Mouse (Mus musculus) lung, adult 18-20 months (tissue): Measurements from ENCODE around the gene Ssr3.
"Not testable (repeated sequence)": the region's sequence is repeated elsewhere in the genome, so short reads cannot be mapped to it uniquely, and the experiment has no call there.

ENCODE experiments used
- DNase-seq, 2 experiments: peaks; one replicate each; pipeline ENCODE4 v3.0.0; 2022; ENCODE audit warnings: mixed read lengths in 2 of 2

Gene Ssr3

DNA sequence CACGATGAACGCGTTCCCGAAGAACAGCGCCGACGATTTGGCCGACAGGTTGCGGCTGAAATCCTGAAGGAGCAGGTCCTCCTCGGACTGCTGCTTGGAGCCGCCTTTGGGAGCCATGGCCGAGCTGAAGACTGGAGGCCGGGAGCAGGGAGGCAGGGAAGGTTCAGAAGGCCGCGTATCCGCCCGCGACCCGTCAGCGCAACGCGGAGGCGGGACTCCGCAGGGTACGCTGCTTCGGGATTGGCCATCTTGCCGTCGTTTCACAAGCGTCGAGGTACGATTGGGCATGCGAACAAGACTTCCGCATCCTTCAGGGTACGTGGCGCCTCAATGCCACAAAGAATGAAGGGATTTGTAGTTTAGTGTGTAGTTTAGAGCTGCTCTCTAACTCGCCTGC, at the start of gene Ssr3:
Gene Ssr3 (minus strand): TSS at position 203 of the 397 bp plus-strand sequence.
- DNase-seq, result peak; percentile 98

- peak; percentile 27 to 29 for DNase-seq
Measured at GRCm38 (mm10) chr3:65441586-65442111, 49.2 kb upstream of the Ssr3 start.

GRCm38 (mm10) chr3:65438511-65439228, 46.2 kb upstream of the Ssr3 start:
- no peak for DNase-seq

DNA sequence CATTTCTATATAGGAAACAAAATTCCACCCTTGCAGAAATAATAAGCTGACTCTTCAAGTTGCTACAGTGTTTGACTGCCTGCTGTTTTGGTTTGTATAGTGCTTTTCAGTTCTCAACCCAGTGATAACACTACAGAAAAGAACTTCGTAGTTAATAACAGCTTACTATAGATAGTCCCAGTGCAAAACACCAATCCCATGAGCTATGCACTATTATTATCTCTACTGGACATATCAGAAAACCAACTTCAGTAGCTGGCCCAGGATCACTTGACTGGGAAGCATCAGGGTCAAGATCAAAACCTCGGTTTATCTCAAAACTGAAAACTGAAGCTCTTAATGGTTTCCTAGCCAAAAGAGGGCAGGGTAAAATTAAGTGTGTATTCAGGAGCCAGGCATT, 43.4 kb upstream of the Ssr3 start:
- no peak for DNase-seq

DNA sequence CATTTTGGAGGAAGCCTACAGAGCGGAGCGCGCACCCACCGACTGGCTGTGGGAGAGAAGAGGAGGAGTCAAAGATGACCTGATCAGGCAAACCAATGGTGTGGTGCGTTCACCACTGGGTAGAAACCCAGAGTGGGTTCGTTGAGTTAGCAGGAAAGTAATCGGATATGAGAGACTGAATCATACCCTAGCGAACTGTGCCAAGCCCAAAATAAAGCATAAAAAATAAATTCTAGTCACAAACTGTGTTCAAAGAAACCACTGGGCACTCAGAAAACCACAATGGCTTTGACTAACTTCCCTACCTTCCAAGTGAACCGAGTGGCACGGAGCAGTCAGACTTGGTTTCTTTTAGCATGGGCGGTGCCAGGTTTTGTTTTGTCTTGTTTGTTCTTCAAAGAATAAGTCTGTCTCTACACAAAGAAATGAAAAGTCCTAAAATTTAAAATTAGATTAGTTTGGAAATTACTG, 42.7 kb upstream of the Ssr3 start:
- no peak for DNase-seq

GRCm38 (mm10) chr3:65432236-65432635, 39.8 kb upstream of the Ssr3 start:
- no peak for DNase-seq

DNA sequence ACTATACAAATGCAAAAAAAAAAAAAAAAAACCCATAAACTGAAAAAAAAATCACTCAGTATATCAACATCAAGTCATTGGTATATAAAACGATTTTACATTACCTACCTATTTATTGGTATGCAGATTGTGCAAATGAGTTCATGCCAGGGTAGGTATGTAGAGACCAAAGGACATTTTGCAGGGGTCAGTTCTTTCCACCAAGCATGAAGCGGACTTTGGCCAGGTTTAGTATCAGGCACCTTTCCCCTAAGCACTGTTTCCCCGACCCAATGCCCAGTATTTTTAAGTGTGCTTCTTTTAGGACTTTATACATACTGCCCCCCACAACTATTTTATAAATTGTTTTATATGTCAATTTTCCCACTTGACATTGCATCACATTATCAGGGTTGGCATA, 27.3 kb upstream of the Ssr3 start:
- no peak for DNase-seq

DNA sequence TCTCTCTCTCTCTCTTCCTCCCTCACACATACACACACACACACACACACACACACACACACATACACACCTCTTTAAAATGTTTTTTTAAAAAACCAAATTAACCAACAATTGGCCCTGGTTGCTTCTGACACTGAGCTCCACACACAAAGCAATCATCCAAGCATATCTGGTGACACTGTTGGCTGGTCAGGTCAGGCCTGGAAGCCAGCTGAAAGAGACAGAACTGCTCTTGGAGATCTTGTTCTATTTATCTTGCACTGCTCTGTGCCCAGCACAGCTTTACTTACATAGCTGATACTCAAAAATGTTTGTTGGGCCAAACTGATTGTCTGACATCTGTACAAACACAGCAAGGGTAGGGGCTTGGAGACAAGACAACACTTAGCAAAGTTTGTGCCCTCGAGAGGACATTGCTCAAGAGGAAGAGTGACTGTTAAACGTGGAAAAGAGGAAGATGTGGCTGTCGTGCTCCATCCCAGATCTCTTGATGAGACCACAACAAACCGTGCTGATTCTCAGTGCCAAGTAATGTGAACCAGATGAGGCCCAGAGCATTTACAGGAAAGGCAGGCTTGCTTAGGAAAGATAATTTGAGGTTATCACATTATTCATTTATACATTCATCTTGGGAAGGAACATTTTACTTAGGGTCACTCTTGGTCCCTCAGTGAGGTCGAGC, 25.6 kb upstream of the Ssr3 start:
- no peak for DNase-seq

DNA sequence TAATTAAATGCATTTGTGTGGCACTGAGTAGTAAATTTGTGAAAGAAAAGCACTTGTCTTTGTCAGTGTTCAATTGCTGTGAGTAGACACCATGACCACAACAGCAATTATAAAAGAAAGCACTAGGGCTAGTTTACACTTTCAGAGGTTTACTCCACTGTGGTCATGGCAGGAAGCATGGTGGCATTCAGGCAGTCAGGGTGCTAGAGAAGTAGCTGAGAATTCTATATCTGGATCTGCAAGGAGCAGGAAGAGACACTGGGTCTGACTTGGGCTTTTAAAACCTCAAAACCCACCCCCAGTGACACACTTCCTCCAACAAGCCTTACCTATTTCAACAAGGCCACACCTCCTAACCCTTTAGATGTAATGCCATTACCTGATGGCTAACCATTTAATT, 24.1 kb upstream of the Ssr3 start:
- no peak for DNase-seq

GRCm38 (mm10) chr3:65407891-65408290, 15.5 kb upstream of the Ssr3 start:
- DNase-seq, result no peak

DNA sequence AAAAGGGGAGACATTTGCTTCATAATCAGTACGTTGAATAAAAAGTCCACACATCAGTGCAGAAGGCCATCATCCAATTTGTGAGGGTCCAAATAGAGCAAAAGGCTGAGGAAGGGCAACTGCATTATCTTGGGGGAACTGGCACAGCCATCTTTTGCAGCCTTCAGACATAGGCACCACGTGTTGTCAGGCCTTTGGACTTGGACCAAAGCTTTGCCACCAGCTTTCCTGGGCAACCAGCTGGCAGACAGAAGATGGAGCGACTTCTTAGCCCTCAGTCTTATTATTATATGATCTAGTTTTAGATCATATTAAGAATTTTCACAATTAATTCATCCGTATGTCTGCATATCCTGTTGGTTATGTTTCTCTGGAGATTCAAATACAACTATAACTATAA, 13.4 kb upstream of the Ssr3 start:
- no peak for DNase-seq

- no peak for DNase-seq
Measured at GRCm38 (mm10) chr3:65397566-65397965, 5.1 kb upstream of the Ssr3 start.

- DNase-seq, result no peak
Measured at GRCm38 (mm10) chr3:65396835-65397504, 4.5 kb upstream of the Ssr3 start.

DNA sequence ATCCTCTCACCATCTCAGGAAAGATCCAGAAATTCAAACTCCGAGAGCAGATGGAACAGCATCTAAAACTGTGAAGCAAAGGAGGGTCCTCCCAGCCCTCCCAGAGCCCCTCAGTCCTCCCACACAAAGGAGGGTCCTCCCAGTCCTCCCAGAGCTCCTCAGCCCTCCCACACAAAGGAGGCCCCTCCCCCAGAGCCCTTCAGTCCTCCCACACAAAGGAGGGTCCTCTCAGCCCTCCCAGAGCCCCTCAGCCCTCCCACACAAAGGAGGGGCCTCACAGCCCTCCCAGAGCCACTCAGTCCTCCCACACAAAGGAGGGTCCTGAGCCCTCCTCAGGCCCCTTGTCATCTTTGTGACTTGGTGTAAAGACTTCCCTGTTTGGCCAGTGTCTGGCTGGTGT, 2.7 kb upstream of the Ssr3 start:
- DNase-seq, result not testable (repeated sequence)

GRCm38 (mm10) chr3:65391784-65392420, 521 bp downstream of the Ssr3 start:
- no peak for DNase-seq

- DNase-seq, result no peak
Measured at GRCm38 (mm10) chr3:65391222-65391783, 1.1 kb downstream of the Ssr3 start.

DNA sequence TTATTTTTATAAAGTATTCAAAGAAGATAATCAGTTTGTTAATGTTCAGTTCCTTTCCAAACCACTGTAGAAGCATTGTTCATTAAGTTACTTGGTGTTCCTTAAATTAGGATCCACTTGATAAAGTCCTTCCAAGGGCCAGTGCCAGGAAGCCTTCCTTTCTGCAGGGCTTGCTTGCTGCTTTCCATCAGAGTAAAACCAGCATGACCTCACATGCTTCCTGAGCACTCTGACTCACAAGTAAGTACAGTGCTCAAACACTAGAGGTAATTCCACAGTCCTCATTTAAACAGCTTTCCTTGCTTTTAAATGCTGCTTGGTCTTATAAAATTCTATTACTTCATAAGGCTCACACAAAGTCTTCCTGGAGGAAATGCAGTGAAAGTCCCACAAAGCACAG, 6.7 kb downstream of the Ssr3 start:
- DNase-seq, result no peak

DNA sequence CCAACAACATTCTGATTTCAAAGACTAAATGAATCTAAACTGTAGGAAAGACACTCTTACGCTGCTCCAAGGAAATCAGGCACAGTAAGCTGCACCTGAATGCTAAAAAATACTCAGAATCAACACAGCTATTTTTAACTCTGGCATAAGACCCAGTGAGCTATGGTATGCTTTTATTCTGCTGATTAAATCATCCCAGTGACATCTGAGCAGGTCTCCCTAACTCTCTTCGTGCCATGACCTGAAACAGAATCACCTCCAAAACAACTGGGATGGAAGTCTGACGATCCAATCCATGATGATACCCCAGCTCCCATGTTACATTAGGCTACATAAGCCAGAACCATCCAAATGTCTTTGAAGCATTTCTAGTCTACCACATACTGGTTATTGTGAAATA, 8.0 kb downstream of the Ssr3 start:
- DNase-seq, result no peak

DNA sequence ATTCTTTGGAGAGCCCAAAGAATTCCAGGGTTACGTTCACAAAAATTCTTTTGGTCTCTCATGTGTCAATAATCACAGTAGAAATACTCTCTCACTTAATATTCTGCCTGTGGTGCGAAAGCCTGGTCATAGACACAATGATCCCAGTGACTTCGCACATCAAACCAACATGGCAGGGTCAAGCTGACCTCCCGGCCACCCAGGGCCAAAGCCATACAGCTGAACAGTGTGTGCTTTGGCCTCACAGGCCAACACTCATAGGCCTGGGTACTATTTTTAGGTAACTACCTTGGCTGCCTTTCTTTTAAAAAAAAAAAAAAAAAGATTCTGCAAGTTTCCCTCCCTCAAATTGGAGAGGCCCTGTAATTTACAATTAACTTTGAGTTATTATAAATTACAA, 11.3 kb downstream of the Ssr3 start:
- DNase-seq, result no peak

- DNase-seq, result no peak
Measured at GRCm38 (mm10) chr3:65379884-65380539, 12.4 kb downstream of the Ssr3 start.

DNA sequence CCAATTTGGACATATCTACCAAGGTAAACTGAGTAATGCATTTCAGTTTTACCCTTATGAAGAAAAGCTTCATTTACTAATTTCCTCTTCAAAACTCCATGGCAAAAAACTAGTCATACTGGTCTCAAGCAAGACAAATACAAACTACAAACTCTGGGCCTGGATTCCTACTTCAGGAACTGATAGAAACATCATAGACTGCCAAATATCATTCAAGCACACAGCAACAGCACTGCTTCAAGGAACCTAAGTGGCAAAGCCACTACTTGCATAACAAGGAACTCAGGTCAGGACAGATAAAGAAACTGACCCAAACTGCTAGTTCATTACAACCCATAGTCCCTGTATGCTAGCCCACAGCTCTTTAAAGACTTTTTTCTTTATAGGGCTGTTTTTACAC, 13.7 kb downstream of the Ssr3 start:
- no peak for DNase-seq

DNA sequence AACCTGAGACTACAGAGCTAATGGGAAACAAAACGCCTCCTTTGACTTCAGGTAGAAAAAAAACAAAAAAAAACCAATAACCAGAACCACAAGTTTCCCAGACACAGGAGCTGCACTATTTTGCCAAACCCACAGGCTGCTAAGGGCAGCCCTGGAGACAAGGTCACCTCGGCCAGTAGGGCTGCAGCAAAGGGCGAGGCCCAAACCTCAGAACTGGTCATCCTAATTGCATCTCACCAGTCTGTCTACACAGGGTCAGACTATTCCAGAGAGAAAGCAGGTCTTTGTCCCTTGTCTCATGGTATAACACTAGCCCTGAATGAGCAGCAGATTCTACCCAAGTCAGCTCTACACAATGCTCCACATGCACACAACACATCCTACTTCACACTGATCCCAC, 17.7 kb downstream of the Ssr3 start:
- no peak for DNase-seq
